Mouse (Mus musculus): ENCODE data around the gene Ppp3ca.

DNA sequence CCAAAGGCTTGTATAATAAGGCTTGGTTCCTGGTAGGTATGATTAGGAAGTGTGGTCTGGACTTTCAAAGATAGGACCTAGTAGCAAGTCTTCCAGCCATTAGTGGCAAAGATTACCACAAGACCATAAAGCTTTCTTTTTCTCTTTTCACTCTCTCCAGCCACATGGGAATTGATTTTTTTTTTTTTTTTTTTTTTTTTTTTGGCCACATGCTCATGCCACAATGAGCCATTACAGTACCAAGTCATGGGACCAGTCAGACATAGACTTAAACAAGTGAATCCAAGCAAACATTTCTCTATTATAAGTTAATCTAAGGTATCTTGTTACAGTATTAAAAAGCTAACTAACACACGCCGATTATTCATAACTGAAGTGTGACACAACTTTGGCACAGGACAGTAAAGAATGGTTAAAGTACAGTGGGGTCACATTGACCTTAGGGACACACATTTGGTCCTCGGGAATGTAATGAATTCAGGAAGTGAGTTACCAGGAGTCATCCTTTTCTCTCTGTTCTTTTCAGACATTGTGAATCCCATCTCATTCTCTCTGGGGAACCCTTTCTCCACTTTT lies 13.4 kb upstream of the Ppp3ca start:
- TF ChIP-seq POLR2A (IDR thresholded peaks at IDR 0.05; ENCODE audit: extremely low read depth, insufficient read depth, low read length): no peak
- no peak for TF ChIP-seq CTCF (IDR thresholded peaks at IDR 0.05; ENCODE audit: extremely low read depth, insufficient read depth, low read length)
